Mouse (Mus musculus) neural tube, embryonic 12.5 days (tissue): ENCODE measurements around the gene Pgm2. TPM values are rescaled to one million over a fixed set of nuclear protein-coding genes. Genes with fewer than 3 reads are reported as not detected.

Experiments used
- ATAC-seq: fragments of 200-750 bp; cut with Nextera tagmentation; 2 replicates; pipeline ENCODE4 v1.8.0; 2017; ENCODE audit warnings: low read depth, mild to moderate bottlenecking, moderate TSS enrichment, moderate library complexity; ENCODE audit not compliant: low FRiP score
- H3K27ac ChIP-seq: fragments of 300-500 bp; sonication (generic); 2 replicates; pipeline ENCODE4 v1.5.1; 2016
- H3K27me3 ChIP-seq: fragments of 300-500 bp; sonication (generic); replicated peaks from 2 replicates; pipeline ENCODE4 v1.6.1; 2016; ENCODE audit warnings: mild to moderate bottlenecking
- H3K36me3 ChIP-seq: fragments of 300-500 bp; sonication (generic); 2 replicates; pipeline ENCODE4 v1.6.1; 2016; ENCODE audit warnings: mild to moderate bottlenecking
- H3K4me1 ChIP-seq: fragments of 300-500 bp; sonication (generic); 2 replicates; pipeline ENCODE4 v1.6.1; 2016
- H3K4me2 ChIP-seq: fragments of 300-500 bp; sonication (generic); replicated peaks from 2 replicates; pipeline ENCODE4 v1.6.1; 2016; ENCODE audit warnings: mild to moderate bottlenecking
- H3K4me3 ChIP-seq: fragments of 300-500 bp; sonication (generic); 2 replicates; pipeline ENCODE4 v1.5.1; 2016
- H3K9ac ChIP-seq: fragments of 300-500 bp; sonication (generic); 2 replicates; pipeline ENCODE4 v1.6.1; 2016; ENCODE audit warnings: mild to moderate bottlenecking
- H3K9me3 ChIP-seq: fragments of 300-500 bp; sonication (generic); 2 replicates; pipeline ENCODE4 v1.6.1; 2016; ENCODE audit warnings: mild to moderate bottlenecking
- WGBS: fragments of 180-500 bp; shearing (Covaris S2); methylation state at CpG from one replicate; pipeline ENCODE4 v1.1.7; 2016; 5-methylcytosine and 5-hydroxymethylcytosine counted together
- polyA plus RNA-seq: library from polyadenylated mRNA; unstranded; fragments of >200 nt; fragmentation: Nextera tagmentation; extraction: Ambion mirVana; gene quantifications from 2 replicates; pipeline ENCODE4 v1.2.1, GENCODE M21; 2016

Pgm2 gene
- polyA plus RNA-seq, 1 experiment from 2014 or later, result 31.0 TPM

DNA sequence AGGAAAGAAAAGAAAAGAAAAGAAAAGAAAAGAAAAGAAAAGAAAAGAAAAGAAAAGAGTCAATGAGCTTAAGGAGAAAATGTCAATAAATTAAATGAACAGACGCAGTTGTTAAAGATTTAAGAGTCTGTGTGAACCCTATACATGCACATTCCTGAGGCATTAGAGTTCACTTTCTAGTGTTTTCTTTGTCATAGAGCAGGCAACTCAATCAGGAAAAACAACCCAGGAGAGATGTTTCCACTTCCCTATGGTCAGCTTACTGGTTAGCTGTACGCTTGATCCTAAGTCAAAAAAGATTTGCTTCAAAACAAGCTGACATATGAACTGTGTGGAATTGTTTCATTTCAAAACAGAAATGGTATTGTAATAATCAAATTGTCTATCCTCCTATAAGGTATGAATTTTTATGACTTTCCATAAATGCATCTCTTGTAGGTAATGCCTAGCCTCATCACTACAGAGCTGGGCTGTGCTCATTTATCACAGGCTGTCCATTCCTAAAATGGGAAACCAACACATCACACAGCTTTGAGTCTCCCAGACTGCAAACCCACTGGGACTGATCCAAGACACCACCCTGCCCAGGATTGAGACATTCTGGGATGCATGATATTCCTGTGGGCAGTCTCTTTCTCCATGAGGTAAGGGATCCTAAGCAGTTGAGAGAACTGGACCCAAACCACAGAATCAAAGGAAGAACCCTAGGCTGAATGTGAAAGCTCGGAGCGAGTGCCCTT lies 29.7 kb upstream of the Pgm2 start:
- ATAC-seq, result no peak
- WGBS, result 77% methylated on average over 4 of the region's 4 CpGs
- no peak overlapping the region for H3K27ac ChIP-seq
- H3K4me3 ChIP-seq, result no peak overlapping the region
- no peaks in the 10 kb centered on the region for H3K9me3 ChIP-seq
- no peak overlapping the region for H3K4me2 ChIP-seq
- no peaks in the 10 kb centered on the region for H3K27me3 ChIP-seq
- H3K36me3 ChIP-seq, result no peaks in the 10 kb centered on the region
- H3K4me1 ChIP-seq, result no peaks in the 10 kb centered on the region
- no peak overlapping the region for H3K9ac ChIP-seq

DNA sequence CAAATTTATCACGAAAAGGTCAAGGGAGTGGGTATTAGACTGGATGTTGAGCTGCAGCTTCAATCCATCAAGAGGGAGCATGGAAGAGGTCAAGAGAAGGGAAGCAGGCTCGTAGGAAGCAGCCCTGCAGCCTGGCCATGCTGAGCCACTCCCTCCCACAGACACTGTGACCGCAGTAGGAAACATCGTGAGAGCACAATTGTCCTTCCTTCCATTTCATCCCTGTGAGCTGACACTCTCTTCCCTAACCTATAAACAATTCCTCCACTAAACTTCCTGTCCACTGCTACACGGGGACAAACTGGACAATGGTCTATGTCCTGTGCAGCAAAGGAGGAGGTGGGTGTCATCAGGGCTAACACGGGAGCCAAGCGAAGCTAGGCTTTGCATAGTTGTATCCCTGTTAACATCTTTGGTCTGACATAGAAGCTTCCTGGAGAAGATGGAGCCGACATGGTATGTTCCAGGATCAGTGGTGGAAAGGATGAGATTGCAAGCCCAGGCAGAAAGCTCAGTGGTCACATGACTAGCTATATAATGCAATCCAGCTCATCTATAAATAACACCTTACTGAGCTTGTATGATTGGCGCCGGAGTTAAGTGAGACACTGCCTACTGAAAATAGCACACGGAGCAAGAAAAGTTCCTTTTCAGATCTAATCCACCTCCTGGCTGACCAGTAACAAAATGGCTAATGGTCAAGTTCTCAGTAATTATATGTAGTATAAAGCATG lies 29.0 kb upstream of the Pgm2 start:
- no peak overlapping the region for H3K9ac ChIP-seq
- H3K4me3 ChIP-seq, result no peak overlapping the region
- no peaks in the 10 kb centered on the region for H3K27me3 ChIP-seq
- ATAC-seq, result no peak
- WGBS, result 85% methylated on average over 11 of the region's 11 CpGs
- H3K9me3 ChIP-seq, result no peaks in the 10 kb centered on the region
- H3K27ac ChIP-seq, result no peak overlapping the region
- no peaks in the 10 kb centered on the region for H3K4me1 ChIP-seq
- no peak overlapping the region for H3K4me2 ChIP-seq
- no peaks in the 10 kb centered on the region for H3K36me3 ChIP-seq

GRCm38 (mm10) chr5:64064401-64064800 lies 28.3 kb upstream of the Pgm2 start:
- Histone ChIP-seq H3K9me3 (no peaks in the 10 kb centered on the region), H3K9ac (no peak overlapping the region), H3K4me3 (no peak overlapping the region), H3K27me3 (no peaks in the 10 kb centered on the region), H3K4me1 (no peaks in the 10 kb centered on the region), H3K27ac (no peak overlapping the region), H3K36me3 (no peaks in the 10 kb centered on the region), H3K4me2 (no peak overlapping the region)
- 82% methylated on average over 3 of the region's 3 CpGs for WGBS
- ATAC-seq, result no peak

DNA sequence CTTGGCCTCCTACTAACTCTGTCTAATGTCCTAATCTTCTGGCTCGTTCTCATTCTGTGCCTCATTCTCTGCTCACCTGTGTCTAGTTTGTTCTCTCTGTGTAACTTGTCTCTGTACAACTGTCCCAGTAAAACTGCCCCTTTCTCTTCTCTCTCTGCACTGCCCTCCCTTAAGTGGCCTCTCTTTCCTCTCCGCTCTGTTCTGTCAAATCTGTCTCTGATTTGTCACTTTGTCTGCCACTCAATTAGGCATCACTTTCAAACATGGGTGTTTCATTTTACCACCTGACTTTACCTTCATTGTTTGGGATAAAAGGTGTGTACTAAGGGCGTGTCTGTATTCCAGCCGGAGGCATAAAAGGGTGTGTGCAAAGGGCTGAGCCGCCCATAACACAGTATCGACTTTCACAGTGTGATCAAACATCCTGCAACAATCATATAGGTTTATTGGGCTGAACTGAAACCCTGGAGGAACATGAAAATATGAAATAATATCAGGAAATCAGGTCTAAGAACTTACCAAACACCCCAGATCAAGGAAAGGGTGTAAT lies 27.2 kb upstream of the Pgm2 start:
- no peaks in the 10 kb centered on the region for H3K36me3 ChIP-seq
- no peak overlapping the region for H3K27ac ChIP-seq
- no peaks in the 10 kb centered on the region for H3K9me3 ChIP-seq
- no peak overlapping the region for H3K4me3 ChIP-seq
- no peak overlapping the region for H3K4me2 ChIP-seq
- no peak for ATAC-seq
- no peaks in the 10 kb centered on the region for H3K27me3 ChIP-seq
- no peak overlapping the region for H3K9ac ChIP-seq
- H3K4me1 ChIP-seq, result no peaks in the 10 kb centered on the region
- WGBS, result 91% methylated on average over 6 of the region's 6 CpGs

DNA sequence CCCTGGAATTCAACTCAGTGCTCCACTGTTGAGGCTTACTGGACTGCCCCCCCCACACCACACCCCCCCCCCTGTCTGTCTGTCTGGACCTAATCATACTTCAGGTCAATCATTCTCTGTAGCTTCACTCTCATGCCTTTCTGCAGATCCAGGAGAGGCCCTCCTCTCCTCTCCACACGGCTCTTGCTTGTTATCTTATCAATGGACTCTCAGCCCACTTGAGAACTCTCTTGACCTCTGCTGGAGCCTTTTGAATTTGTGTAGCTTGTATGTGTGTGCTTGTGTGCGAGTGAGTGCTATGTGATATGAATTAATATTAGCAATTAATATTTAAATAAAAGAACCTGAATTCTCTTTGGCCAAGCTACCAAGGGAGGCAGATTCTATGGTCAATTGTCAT lies 26.6 kb upstream of the Pgm2 start:
- H3K4me3 ChIP-seq, result no peak overlapping the region
- no peaks in the 10 kb centered on the region for H3K9me3 ChIP-seq
- no peaks in the 10 kb centered on the region for H3K4me1 ChIP-seq
- no peak overlapping the region for H3K27ac ChIP-seq
- no peak for ATAC-seq
- H3K4me2 ChIP-seq, result no peak overlapping the region
- WGBS, result 81% methylated on average over 2 of the region's 2 CpGs
- H3K27me3 ChIP-seq, result no peaks in the 10 kb centered on the region
- no peaks in the 10 kb centered on the region for H3K36me3 ChIP-seq
- no peak overlapping the region for H3K9ac ChIP-seq

DNA sequence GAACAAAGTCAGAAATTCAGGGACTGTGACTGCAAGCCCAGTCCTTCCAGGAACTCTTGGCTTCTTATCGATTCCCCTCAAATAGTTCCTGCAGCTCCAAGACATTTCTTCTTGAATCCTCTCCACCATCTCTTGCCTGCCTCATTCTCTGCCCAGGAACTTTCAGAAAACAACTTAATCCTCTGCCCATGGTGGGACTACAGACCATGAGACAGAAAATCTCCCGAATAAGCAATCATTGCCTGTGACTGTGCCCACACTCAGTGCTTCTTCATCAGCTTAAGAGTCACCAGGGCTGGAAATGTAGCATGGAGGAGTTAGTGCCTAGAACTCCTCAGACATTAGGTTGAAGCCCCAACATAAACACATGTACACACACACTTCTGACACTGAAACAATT lies 25.2 kb upstream of the Pgm2 start:
- no peaks in the 10 kb centered on the region for H3K4me1 ChIP-seq
- no peaks in the 10 kb centered on the region for H3K9me3 ChIP-seq
- no peak overlapping the region for H3K4me2 ChIP-seq
- WGBS, result 88% methylated on average over 2 of the region's 2 CpGs
- H3K4me3 ChIP-seq, result no peak overlapping the region
- no peak for ATAC-seq
- H3K27ac ChIP-seq, result no peak overlapping the region
- no peaks in the 10 kb centered on the region for H3K36me3 ChIP-seq
- no peak overlapping the region for H3K9ac ChIP-seq
- H3K27me3 ChIP-seq, result no peaks in the 10 kb centered on the region

DNA sequence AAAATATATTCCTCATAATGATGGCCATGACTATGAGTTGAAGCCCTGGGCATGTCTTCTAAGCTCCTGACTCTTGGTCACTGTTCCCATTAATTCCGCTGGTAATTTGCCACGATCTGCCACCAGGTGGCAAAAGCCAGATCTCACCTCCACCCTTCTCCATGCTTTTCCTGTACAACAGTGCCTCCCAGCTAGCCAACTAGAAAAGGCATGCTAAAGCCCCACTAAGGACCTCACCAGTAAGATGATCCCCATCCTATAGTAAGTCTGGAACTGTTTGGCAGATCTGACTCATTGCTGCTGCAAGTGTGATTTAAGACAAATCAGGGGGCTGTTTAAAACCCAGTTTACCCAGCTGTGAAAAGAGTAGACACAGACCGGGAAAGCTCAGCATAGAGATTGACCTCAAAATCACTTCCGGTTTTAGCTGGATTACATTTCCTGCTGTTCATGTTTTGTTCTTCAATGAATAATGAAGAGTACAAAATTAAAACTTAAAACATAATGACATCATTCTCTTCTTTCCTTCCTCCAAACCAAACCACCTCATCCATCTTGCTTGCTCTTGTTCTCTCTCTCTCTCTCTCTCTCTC lies 22.6 kb upstream of the Pgm2 start:
- H3K36me3 ChIP-seq, result no peaks in the 10 kb centered on the region
- no peaks in the 10 kb centered on the region for H3K4me1 ChIP-seq
- ATAC-seq, result peak; percentile 50; the same call in 1 of the 2 replicates
- no peak overlapping the region for H3K9ac ChIP-seq
- H3K4me3 ChIP-seq, result no peak overlapping the region
- WGBS, result 29% methylated on average over 4 of the region's 4 CpGs
- H3K27ac ChIP-seq, result no peak overlapping the region
- H3K4me2 ChIP-seq, result no peak overlapping the region
- no peaks in the 10 kb centered on the region for H3K27me3 ChIP-seq
- no peaks in the 10 kb centered on the region for H3K9me3 ChIP-seq

DNA sequence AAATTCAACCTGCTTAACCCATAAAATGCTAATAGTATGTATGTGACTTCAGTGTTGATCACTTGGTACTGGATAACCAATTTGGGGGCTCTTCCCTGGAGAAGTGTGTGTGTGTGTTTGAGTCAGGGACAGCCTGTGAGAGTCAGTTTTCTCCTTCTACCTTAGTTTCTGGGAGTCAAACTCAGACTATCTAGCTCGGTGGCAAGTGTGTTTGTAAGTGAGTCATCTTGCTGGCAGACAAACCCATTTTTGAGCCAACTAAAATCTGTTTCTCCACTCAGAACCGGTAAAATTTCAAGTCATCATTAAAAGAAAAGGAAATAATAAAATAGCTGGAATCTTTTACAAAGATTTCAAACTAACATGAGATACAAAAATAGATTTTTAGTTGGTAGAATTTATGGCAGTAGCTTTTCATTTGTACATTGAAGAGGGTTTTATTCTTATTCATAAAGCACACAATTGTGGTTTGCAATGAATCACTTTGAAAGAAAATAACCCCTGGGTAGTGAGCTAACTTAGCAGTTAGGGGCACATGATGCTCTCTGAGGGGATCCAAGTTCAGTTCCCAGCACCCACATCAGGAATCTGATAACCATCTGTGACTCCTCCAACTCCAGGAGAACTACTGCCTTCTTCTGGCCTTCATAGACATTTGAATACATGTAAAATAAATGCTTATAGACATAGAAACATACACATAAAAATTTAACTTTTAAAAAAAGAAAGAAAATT lies 21.8 kb upstream of the Pgm2 start:
- no peak for ATAC-seq
- no peak overlapping the region for H3K4me2 ChIP-seq
- H3K9me3 ChIP-seq, result no peaks in the 10 kb centered on the region
- H3K36me3 ChIP-seq, result no peaks in the 10 kb centered on the region
- no peak overlapping the region for H3K4me3 ChIP-seq
- no peak overlapping the region for H3K27ac ChIP-seq
- no peak overlapping the region for H3K9ac ChIP-seq
- H3K27me3 ChIP-seq, result no peaks in the 10 kb centered on the region
- H3K4me1 ChIP-seq, result no peaks in the 10 kb centered on the region
- 78% methylated on average over 2 of the region's 2 CpGs for WGBS

GRCm38 (mm10) chr5:64074455-64074854 lies 18.3 kb upstream of the Pgm2 start:
- WGBS, result 94% methylated on average over 3 of the region's 3 CpGs
- Histone ChIP-seq H3K4me1 (no peaks in the 10 kb centered on the region), H3K27ac (no peak overlapping the region), H3K27me3 (no peaks in the 10 kb centered on the region), H3K36me3 (no peaks in the 10 kb centered on the region), H3K4me2 (no peak overlapping the region), H3K9ac (no peak overlapping the region), H3K4me3 (no peak overlapping the region), H3K9me3 (no peaks in the 10 kb centered on the region)
- no peak for ATAC-seq

- no peak overlapping the region for H3K9ac ChIP-seq
- no peaks in the 10 kb centered on the region for H3K9me3 ChIP-seq
- ATAC-seq, result no peak
- H3K4me3 ChIP-seq, result no peak overlapping the region
- H3K4me1 ChIP-seq, result no peaks in the 10 kb centered on the region
- WGBS, result 55% methylated on average over 3 of the region's 3 CpGs
- H3K36me3 ChIP-seq, result no peaks in the 10 kb centered on the region
- H3K4me2 ChIP-seq, result no peak overlapping the region
- H3K27me3 ChIP-seq, result no peaks in the 10 kb centered on the region
- H3K27ac ChIP-seq, result no peak overlapping the region
Measured at GRCm38 (mm10) chr5:64075506-64075905, 17.2 kb upstream of the Pgm2 start.

GRCm38 (mm10) chr5:64077353-64077752 lies 15.4 kb upstream of the Pgm2 start:
- Histone ChIP-seq H3K9me3 (no peaks in the 10 kb centered on the region), H3K27ac (no peak overlapping the region), H3K27me3 (no peaks in the 10 kb centered on the region), H3K36me3 (no peaks in the 10 kb centered on the region), H3K4me3 (no peak overlapping the region), H3K9ac (no peak overlapping the region), H3K4me2 (no peak overlapping the region), H3K4me1 (no peaks in the 10 kb centered on the region)
- no peak for ATAC-seq
- WGBS, result 78% methylated on average over 4 of the region's 4 CpGs
